Mouse (Mus musculus) gastrocnemius, postnatal 10 days (tissue): ENCODE data around the gene Klrg1. TPM values are rescaled to one million over a fixed set of nuclear protein-coding genes. Genes with fewer than 3 reads are reported as not detected.

Source experiments
- DNase-seq: peaks from one replicate; pipeline ENCODE4 v3.0.0; 2021; ENCODE audit warnings: mixed read lengths
- long read RNA-seq, 2 experiments: library from polyadenylated mRNA; stranded (forward); transcript quantifications; one replicate each; pipeline ENCODE4 v2.0.0; 2021
- total RNA-seq, 2 experiments: library from RNA; stranded (reverse); gene quantifications; 2 replicates each; pipeline ENCODE4 v1.2.3; 2021

Klrg1 gene
- total RNA-seq = not detected
- long read RNA-seq, experiment 1 = 0 reads
- long read RNA-seq, experiment 2 = 0 reads

- DNase-seq = no peak
These were observed at the start of gene Klrg1 for GRCm38 (mm10) chr6:122282782-122283181. Gene Klrg1, minus strand, starts transcription at chr6:122282882.

- DNase-seq = no peak
These were observed 42.8 kb upstream of the Klrg1 start for GRCm38 (mm10) chr6:122325361-122325975.

GRCm38 (mm10) chr6:122318726-122319125 lies 36.0 kb upstream of the Klrg1 start:
- DNase-seq = no peak

- DNase-seq = no peak
These were observed 27.6 kb upstream of the Klrg1 start for GRCm38 (mm10) chr6:122310187-122310820.

GRCm38 (mm10) chr6:122309446-122309960 lies 26.8 kb upstream of the Klrg1 start:
- no peak for DNase-seq

GRCm38 (mm10) chr6:122308505-122309393 lies 26.1 kb upstream of the Klrg1 start, which contains the start of gene M6pr:
Gene M6pr, plus strand, starts transcription at chr6:122308720.
- peak; percentile 84 for DNase-seq

- DNase-seq = no peak
These were observed 25.4 kb upstream of the Klrg1 start for GRCm38 (mm10) chr6:122308136-122308504.

GRCm38 (mm10) chr6:122306707-122307106 lies 24.0 kb upstream of the Klrg1 start:
- DNase-seq = no peak

GRCm38 (mm10) chr6:122304790-122305555 lies 22.3 kb upstream of the Klrg1 start:
- DNase-seq = no peak

GRCm38 (mm10) chr6:122304355-122304754 lies 21.7 kb upstream of the Klrg1 start:
- peak; percentile 88 for DNase-seq

- DNase-seq = no peak
These were observed 20.8 kb upstream of the Klrg1 start for GRCm38 (mm10) chr6:122303526-122303925.

- DNase-seq = no peak
These were observed 20.0 kb upstream of the Klrg1 start for GRCm38 (mm10) chr6:122302661-122303060.

GRCm38 (mm10) chr6:122302121-122302520 lies 19.4 kb upstream of the Klrg1 start:
- no peak for DNase-seq

- no peak for DNase-seq
These were observed 17.0 kb upstream of the Klrg1 start for GRCm38 (mm10) chr6:122299621-122300133.

- DNase-seq = no peak
These were observed 15.5 kb upstream of the Klrg1 start for GRCm38 (mm10) chr6:122298223-122298609.

GRCm38 (mm10) chr6:122297279-122298222 lies 14.9 kb upstream of the Klrg1 start:
- DNase-seq = no peak

GRCm38 (mm10) chr6:122296918-122297278 lies 14.2 kb upstream of the Klrg1 start:
- DNase-seq = no peak

- DNase-seq = no peak
These were observed 12.6 kb upstream of the Klrg1 start for GRCm38 (mm10) chr6:122295242-122295641.

GRCm38 (mm10) chr6:122294290-122294689 lies 11.6 kb upstream of the Klrg1 start:
- no peak for DNase-seq

GRCm38 (mm10) chr6:122293796-122294195 lies 11.1 kb upstream of the Klrg1 start:
- no peak for DNase-seq

GRCm38 (mm10) chr6:122293121-122293520 lies 10.4 kb upstream of the Klrg1 start:
- DNase-seq = no peak
